Mouse (Mus musculus): Measurements from ENCODE around the gene Tle1.

The Tle1 gene

GRCm38 (mm10) chr4:72165765-72166164 lies 35.0 kb downstream of the Tle1 start:
- no peak for DNase-seq (ENCODE audit: inconsistent ontology term)

- no peak for DNase-seq (ENCODE audit: inconsistent ontology term)
Observed at GRCm38 (mm10) chr4:72162445-72163218, 38.1 kb downstream of the Tle1 start.

- peak; percentile 86 for DNase-seq (ENCODE audit: inconsistent ontology term)
Observed at GRCm38 (mm10) chr4:72160102-72160511, 40.6 kb downstream of the Tle1 start.

- peak; percentile 66 for DNase-seq (ENCODE audit: inconsistent ontology term)
Observed at GRCm38 (mm10) chr4:72157931-72158371, 42.8 kb downstream of the Tle1 start.

DNA sequence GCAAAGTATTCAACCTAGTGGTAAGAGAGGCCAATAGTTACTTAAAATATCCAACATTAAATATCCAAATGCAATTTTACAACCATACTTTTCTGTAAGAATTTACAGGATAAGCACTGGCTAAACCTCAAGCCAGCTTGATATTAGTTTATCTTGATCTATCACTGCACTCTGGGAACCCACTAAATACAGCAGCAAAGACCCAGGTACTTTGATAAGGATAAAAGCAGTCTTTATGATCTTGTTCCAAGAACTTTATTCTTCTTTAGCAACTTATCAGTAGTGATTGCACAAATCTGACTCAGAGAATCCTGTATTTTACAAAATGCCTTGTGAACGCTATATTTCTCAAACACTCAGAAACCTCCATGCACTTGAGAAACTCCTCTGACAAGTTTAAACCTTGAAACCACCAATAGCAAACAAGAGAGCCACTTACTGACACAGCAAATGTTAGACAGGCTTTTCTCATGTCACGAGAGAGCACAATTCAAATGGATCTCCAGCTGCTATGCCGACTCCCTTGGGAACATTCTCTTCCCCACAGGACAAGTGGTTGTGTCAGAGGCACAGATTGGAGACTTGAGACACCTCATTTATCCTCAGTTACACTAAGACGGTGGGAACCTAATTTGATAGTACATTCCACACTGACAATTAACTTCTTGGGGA lies 50.1 kb downstream of the Tle1 start:
- no peak for DNase-seq (ENCODE audit: inconsistent ontology term)

DNA sequence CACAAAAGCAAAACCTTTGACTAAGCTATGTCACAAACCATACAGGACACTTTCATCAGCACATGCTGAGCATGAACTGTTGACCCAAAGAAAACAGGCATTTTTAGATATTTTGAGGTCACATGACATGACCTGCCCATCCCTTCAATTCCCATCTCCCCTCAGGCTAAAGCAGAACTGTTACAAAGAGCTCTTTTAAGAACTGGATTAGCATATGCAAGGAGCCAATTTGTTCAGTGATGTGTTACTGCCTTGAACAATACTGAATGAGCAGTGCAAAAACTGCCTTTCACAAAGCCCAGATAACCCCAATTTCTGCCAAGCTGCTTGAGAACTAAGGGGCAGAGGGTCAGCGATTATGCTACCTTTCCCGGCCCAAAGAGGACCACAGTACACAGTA lies 54.7 kb downstream of the Tle1 start:
- peak; percentile 78 for DNase-seq (ENCODE audit: inconsistent ontology term)

DNA sequence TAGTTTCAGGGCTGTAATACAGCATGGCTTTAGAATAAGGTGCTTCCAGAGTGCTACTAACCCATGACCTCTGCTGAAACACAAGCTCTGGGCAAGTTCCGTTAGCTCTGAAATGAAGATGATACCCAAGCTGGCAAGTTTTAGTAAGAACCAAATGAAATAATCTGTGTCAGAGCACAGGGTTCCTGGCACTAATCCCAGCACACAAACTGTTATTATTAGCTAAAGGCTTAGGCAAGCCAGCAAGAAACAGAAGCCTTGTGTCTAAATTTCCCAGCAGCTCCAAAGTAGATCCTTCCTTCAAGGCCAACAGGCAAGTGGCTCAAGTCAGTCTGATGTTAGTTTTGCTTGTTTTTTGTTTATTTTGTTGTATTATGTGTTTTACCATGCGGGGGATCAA lies 56.2 kb downstream of the Tle1 start:
- no peak for DNase-seq (ENCODE audit: inconsistent ontology term)

DNA sequence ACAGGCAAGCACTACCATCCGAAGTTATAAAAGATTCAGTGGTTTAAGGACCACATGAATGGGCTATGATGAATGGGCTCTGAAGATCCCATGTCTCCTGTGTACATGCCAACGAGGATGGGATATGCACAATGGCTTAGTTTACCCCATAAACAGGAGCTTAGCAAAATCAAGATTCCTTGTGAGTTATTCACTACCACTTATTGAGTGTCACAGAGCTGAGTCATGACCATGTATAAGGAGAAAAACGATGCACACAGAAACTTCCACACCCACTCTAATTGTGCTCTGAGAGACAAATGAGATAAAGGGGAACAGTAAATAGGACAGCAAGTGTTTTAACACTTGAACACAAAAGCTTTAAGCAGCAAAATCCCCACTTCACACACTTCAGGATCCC lies 60.0 kb downstream of the Tle1 start:
- DNase-seq (ENCODE audit: inconsistent ontology term): peak; percentile 76

DNA sequence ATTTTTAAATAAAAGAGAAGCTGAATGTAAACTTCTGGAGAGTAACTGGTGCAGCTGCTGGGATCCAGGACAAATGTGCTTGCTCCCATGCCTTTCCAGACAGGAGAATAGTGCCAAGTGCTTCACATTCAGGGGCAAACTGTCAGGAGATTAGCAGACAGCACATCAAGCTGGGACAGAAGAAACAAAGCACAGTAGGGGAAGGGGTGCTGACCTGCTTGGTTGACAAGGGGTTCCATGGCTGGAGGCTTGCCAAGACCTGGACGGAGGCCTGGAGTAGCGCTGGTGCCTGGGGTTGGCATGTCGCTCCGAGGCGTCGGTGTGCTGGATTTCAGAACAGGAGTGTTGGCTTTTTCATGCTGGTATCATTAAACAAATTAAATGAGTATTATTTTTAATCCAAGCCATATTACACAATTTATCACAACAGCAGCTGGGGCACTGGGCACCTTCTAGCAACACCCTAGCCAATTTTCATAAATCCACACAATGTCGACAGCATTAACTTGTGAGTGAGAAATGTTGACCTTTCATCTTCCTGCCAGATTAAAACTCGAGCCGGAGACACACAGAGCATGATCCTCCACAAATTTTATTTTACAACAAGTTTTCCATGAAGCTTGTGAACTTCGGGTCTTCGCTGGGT lies 61.1 kb downstream of the Tle1 start:
- peak; percentile 80 for DNase-seq (ENCODE audit: inconsistent ontology term)

DNA sequence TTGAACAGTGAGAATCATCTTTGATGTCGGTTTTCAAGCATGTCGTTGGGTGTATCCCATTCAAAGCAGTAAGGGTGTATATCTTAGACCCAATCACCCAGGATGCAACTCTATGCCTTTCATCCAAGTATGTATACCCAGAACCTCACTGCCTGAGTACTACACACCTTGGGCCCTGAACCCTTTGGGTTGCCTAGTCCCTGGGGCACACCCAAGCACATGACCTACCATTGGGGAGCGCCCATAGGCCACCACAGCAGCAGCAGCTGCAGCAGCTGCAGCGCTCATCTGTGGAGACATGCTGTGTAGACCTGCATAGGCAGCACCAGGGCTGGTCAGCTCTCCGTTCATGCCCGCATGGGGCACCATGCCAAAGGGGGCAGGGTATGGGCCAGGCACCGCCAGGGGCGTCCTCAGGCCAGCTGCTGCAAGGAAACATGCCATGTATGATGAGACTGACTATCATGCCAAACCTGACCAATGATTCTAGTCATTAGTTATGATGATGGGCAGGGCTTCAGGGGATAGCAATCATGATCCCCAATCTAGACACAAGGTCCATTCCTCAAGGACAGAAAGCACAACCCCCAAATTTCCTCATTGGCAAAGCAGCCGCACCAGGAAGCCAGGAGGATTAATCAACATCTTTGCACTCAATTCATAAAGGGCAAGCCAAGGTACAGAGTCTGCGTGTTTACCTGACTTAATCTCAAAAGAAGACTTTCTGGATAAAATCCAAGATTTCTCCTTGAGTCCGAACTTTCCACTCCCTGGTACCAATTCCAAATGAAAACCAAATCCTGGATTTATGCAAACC lies 62.2 kb downstream of the Tle1 start:
- no peak for DNase-seq (ENCODE audit: inconsistent ontology term)

GRCm38 (mm10) chr4:72132646-72133045 lies 68.1 kb downstream of the Tle1 start:
- peak; percentile 21 for DNase-seq (ENCODE audit: inconsistent ontology term)

GRCm38 (mm10) chr4:72127596-72127995 lies 73.1 kb downstream of the Tle1 start:
- no peak for DNase-seq (ENCODE audit: inconsistent ontology term)

DNA sequence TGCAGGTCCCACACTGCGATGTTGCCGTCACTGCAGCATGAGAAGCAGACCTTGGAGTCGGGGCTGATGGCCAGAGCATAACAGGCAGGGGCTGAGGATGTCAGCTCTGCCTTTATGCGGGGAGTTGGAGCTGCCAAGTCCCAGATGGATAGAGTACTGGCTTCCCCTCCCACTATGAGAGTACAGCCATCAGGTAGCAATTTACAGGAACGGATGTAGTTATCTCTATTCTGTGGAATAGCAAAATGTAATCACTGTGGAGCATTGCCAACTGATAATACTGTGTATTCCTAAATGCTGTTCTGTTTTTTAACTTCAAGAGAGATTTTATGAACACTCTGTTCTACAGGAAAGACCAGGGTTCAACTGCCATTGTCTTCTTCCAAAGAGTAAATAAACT lies 75.9 kb downstream of the Tle1 start:
- DNase-seq (ENCODE audit: inconsistent ontology term): no peak

DNA sequence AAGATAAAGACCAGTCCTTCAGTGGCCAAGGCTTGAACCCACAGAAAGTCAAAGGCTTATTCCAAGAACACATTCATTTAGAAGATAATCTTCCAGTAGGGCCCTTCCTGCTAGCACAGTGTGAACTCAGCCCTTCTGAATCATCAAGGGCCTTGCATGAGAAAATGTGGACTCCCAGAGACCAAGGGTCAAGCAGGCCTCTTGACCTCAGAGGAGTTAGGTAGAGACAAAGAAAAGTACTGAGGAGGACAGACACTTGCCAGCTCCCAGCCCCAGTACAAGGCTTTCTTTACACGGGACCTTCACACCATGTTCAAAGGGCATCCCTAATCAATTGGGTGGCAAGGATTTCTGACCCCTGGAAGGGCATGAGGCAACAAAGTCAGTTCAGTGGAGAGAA lies 77.9 kb downstream of the Tle1 start:
- DNase-seq (ENCODE audit: inconsistent ontology term): no peak

DNA sequence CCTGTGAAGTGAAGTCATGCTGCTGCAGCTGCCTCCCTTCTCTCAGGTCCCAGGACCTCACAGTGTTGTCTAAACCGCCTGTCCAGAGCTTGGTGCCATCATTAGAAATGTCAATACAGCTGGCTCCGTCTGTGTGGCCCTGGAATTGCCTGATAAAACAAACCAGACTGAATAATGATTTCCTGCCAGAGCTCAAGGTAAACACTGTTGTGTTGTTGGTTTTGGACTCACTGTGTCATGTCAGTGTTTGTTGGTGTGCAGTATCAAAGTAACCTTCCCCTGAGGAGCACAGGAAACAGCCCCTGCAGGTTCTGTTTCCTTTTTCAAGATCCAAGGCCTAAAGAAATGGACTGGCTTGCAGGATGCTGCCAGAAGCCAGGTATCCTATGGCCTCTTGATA lies 78.4 kb downstream of the Tle1 start:
- no peak for DNase-seq (ENCODE audit: inconsistent ontology term)

GRCm38 (mm10) chr4:72120050-72120449 lies 80.7 kb downstream of the Tle1 start:
- no peak for DNase-seq (ENCODE audit: inconsistent ontology term)

DNA sequence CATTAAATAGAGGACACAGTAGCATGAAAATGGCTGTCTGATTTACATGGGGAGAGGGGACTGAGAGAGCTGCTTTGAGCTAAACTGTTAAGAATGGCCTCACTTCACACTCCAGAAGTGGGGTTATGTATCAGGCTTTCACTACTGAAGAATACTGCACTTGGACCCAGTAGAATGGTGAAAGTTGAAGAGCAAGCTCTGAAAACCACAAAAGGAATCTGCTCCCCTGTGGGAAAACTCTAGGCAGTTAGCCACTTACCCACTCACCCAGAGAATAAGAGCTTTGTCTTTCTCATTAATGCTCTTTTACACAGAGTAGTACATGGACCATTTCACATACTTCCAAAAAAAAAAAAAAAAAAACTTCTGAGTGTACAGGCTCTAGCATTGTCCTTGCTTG lies 95.0 kb downstream of the Tle1 start:
- peak; percentile 86 for DNase-seq (ENCODE audit: inconsistent ontology term)

- DNase-seq (ENCODE audit: inconsistent ontology term): peak; percentile 52
Observed at GRCm38 (mm10) chr4:72104186-72104585, 96.5 kb downstream of the Tle1 start.

- no peak for DNase-seq (ENCODE audit: inconsistent ontology term)
Observed at GRCm38 (mm10) chr4:72087811-72088210, 112.9 kb downstream of the Tle1 start.

DNA sequence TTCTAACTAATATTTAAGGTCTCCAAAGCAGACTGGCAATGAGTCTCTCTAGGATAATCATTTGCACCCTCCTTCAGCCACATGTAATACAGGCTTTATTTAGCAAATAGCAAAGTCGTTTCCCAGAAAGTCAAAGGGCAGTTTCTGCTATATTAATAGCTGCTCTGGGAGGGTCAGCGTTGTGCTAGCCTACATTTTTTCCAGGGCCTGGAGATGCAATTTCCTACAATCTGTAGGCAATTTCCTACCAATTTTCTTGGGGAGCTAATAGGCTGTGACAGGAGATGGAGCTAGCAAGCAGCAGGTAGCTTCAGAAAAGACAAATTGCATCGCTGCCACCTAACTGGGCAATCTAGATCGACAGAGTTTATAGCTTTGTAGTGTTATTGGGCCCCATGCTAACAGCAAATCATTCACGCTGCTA lies 131.6 kb downstream of the Tle1 start:
- no peak for DNase-seq (ENCODE audit: inconsistent ontology term)

DNA sequence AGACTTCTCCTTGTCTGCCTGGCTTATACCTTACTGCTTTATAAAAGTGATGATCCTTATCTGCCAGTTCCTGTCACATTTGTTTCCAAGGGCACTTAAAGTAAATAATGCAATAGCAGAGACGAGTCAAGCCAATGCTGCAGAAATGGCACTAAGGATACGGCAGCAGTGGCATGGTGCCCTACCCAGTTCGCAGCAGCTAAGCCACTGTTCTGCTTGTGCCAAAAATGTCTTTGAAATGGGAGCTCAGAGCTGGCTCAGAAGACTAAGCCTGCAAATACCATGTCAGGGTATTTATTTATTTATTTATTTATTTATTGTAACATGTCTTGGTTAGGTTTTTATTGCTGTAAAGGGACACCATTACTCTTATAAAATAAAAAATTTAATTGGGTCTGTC lies 132.8 kb downstream of the Tle1 start:
- no peak for DNase-seq (ENCODE audit: inconsistent ontology term)

Measured in Muller cell, postnatal 12 days (primary cell).